Mouse (Mus musculus): ENCODE results near the gene Tmem260.

- no peak for TF ChIP-seq POLR2A (IDR thresholded peaks at IDR 0.05; ENCODE audit: low read depth, low read length)
- TF ChIP-seq CTCF (conservative IDR thresholded peaks at IDR 0.05 in 1 of 2, IDR thresholded peaks at IDR 0.05 in 1 of 2; ENCODE audit: low read depth in 2 of 2, low read length in 2 of 2), result no peak
- no peak for TF ChIP-seq USF2 (conservative IDR thresholded peaks at IDR 0.05; ENCODE audit: low read depth, low read length)
- no peak for TF ChIP-seq ETS1 (conservative IDR thresholded peaks at IDR 0.05; ENCODE audit: low read depth, low read length)
- TF ChIP-seq JUND (conservative IDR thresholded peaks at IDR 0.05; ENCODE audit: low read depth, low read length), result no peak
- no peak for TF ChIP-seq SMC3 (IDR thresholded peaks at IDR 0.05; ENCODE audit: low read depth, low read length)
- TF ChIP-seq PAX5 (IDR thresholded peaks at IDR 0.05; ENCODE audit: low read length), result no peak
- TF ChIP-seq MAFK (IDR thresholded peaks at IDR 0.05; ENCODE audit: insufficient replicate concordance, low read length), result no peak
These were observed 7.5 kb downstream of the Tmem260 start for GRCm38 (mm10) chr14:48453411-48453810.

All from CH12.LX (cell line).